Mouse (Mus musculus): Measurements from ENCODE around the gene Mrln. TPM values are rescaled to one million over a fixed set of nuclear protein-coding genes. Genes with fewer than 3 reads are reported as not detected.

The Mrln gene
- polyA plus RNA-seq, 1 experiment from 2014 or later, result 0.38 TPM

DNA sequence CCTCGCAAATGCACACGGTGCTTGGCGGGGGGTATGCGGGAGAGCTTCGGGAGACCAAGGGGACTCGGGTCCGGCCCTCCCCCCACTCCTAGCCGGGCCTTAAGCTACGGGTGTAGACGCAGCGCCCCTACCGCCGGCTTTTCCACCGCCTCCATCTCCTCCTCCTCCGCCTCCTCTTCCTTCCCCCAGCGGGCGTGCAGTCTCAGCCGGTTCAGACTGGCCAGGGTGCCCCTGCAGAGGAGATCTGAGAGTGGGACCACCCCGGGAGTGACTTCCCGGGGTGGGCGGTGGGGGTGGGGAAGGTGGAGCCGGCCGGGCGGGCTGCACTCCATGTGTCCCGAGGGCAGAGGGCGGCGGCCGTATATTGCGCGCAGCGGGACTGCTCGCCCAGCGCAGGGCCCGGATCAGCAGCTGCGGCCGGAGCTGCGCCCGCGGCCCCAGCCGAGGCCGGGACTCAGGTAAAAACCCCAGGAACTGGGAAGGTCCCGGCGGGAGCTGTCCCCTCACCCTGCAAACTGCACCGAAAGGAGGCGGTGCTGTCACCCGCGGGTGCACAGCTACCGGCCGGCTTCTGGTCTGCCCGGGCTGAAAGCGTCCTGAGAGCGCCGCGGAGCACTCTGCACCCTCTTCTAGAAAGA lies 40.6 kb downstream of the Mrln start, which contains the start of gene Slc16a9:
TSS of gene Slc16a9 (plus strand) at position 180 of the 638 bp plus-strand sequence.
- under 1% methylated on average over 49 of the region's 54 CpGs for WGBS (ENCODE audit: insufficient replicate concordance)
- Histone ChIP-seq H3K36me3 (replicated peaks; ENCODE audit: insufficient read depth, low read length) (no peaks in the 10 kb centered on the region), H3K4me2 (ENCODE audit: low read depth, low read length) (peak within 1 kb of the TSS; percentile 80), H3K9ac (replicated peaks) (peak within 1 kb of the TSS; percentile 47), H3K27me3 (ENCODE audit: insufficient read depth, low read length) (peaks cover 26% of the 10 kb centered on the region), H3K9me3 (ENCODE audit: low read length) (no peaks in the 10 kb centered on the region), H3K4me1 (ENCODE audit: insufficient read depth) (peaks cover 12% of the 10 kb centered on the region), H3K4me3 (ENCODE audit: low read depth, low read length) (peak within 1 kb of the TSS; percentile 56), H3K27ac (ENCODE audit: low read depth) (no peak within 1 kb of the TSS)
- ATAC-seq (peak; percentile 55), DNase-seq (peak; percentile 45)
- TF ChIP-seq EP300 (IDR thresholded peaks at IDR 0.05; ENCODE audit: low read depth), result no peak
- TF ChIP-seq CTCF (IDR thresholded peaks at IDR 0.05; ENCODE audit: low read depth), result peak; percentile 40

DNA sequence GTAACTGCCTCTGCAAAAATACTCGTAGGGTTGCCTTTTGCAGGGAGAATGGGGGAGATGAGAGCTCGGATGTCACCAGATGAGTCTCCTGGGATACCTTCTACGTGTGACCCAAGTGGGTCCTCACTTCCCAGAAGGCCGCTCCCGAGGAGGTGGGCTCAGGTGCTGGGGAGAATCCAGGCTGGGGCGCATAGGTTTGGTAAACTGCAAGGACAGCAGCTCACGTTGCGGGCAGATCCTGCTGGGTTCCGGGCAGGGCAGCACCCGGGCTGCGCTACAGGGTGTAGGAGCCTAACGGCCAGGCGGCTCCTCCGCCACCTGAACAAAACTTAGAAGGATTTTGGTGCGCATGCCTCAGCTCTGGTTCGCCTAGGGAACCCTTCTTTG lies 41.1 kb downstream of the Mrln start:
- peak overlapping the region; percentile 47 for H3K9ac ChIP-seq (replicated peaks)
- peaks cover 26% of the 10 kb centered on the region for H3K27me3 ChIP-seq (ENCODE audit: insufficient read depth, low read length)
- ATAC-seq, result peak; percentile 30; the same call in 1 of the 2 replicates
- H3K27ac ChIP-seq (ENCODE audit: low read depth), result no peak overlapping the region
- H3K4me2 ChIP-seq (ENCODE audit: low read depth, low read length), result peak overlapping the region; percentile 80
- no peak for TF ChIP-seq EP300 (IDR thresholded peaks at IDR 0.05; ENCODE audit: low read depth)
- TF ChIP-seq CTCF (IDR thresholded peaks at IDR 0.05; ENCODE audit: low read depth), result no peak
- WGBS (ENCODE audit: insufficient replicate concordance), result 2% methylated on average over 16 of the region's 16 CpGs
- no peak for DNase-seq
- H3K4me3 ChIP-seq (ENCODE audit: low read depth, low read length), result peak overlapping the region; percentile 56
- H3K36me3 ChIP-seq (replicated peaks; ENCODE audit: insufficient read depth, low read length), result no peaks in the 10 kb centered on the region
- H3K9me3 ChIP-seq (ENCODE audit: low read length), result no peaks in the 10 kb centered on the region
- peaks cover 12% of the 10 kb centered on the region for H3K4me1 ChIP-seq (ENCODE audit: insufficient read depth)

DNA sequence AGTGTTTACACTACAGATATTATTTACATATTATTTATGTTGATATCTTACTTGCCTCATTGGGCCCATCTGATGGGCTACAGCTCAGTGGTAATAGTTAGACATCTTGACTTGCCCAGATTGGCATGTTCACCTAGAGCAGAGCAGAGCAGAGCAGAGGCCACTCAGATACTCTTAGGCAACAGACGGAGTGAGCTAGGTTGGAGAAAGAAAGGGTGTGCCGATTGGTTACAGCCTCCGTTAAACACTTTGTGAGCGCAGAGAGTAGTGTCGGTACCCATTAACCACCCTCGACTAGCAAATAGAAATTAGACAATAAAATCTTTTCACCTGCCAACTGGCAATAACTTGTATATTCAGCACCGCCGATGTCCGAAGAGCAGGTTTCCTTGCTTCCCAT lies 41.6 kb downstream of the Mrln start:
- peaks cover 26% of the 10 kb centered on the region for H3K27me3 ChIP-seq (ENCODE audit: insufficient read depth, low read length)

DNA sequence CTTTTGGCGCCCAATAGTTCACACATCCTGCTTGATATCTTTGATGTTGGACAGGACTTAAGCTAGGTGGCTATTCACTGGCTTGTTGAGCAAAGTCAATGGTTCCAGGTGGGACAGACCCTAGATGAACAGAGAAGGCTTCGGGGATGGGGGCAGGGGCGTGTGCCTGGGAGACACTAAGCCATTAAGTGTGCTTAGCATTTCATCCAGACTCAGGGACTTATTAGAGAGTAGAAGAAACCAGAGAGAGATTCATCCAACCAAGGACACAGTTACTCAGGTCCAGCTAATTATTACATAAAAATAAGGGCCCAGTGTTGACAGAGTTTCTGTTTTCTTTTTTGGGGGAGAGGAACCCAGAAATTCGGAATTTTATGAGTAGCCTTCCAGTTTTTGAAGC lies 45.9 kb downstream of the Mrln start:
- TF ChIP-seq EP300 (IDR thresholded peaks at IDR 0.05; ENCODE audit: low read depth) (no peak), CTCF (IDR thresholded peaks at IDR 0.05; ENCODE audit: low read depth) (no peak)
- Histone ChIP-seq H3K4me3 (ENCODE audit: low read depth, low read length) (no peak overlapping the region), H3K4me1 (ENCODE audit: insufficient read depth) (peaks cover 7% of the 10 kb centered on the region), H3K4me2 (ENCODE audit: low read depth, low read length) (no peak overlapping the region), H3K27me3 (ENCODE audit: insufficient read depth, low read length) (peaks cover 13% of the 10 kb centered on the region), H3K27ac (ENCODE audit: low read depth) (no peak overlapping the region), H3K36me3 (replicated peaks; ENCODE audit: insufficient read depth, low read length) (no peaks in the 10 kb centered on the region), H3K9ac (replicated peaks) (no peak overlapping the region), H3K9me3 (ENCODE audit: low read length) (no peaks in the 10 kb centered on the region)
- no peak for ATAC-seq
- 77% methylated on average over 4 of the region's 4 CpGs for WGBS (ENCODE audit: insufficient replicate concordance)
- DNase-seq, result no peak

More for the DNA sequence above, 41.6 kb downstream of the Mrln start:
- H3K4me2 ChIP-seq (ENCODE audit: low read depth, low read length), result peak overlapping the region; percentile 80
- H3K4me1 ChIP-seq (ENCODE audit: insufficient read depth), result peaks cover 12% of the 10 kb centered on the region
- no peaks in the 10 kb centered on the region for H3K36me3 ChIP-seq (replicated peaks; ENCODE audit: insufficient read depth, low read length)
- no peak overlapping the region for H3K27ac ChIP-seq (ENCODE audit: low read depth)
- ATAC-seq (no peak), DNase-seq (no peak)
- TF ChIP-seq EP300 (IDR thresholded peaks at IDR 0.05; ENCODE audit: low read depth), result no peak
- no peak for TF ChIP-seq CTCF (IDR thresholded peaks at IDR 0.05; ENCODE audit: low read depth)
- H3K9ac ChIP-seq (replicated peaks), result no peak overlapping the region
- no peaks in the 10 kb centered on the region for H3K9me3 ChIP-seq (ENCODE audit: low read length)
- WGBS (ENCODE audit: insufficient replicate concordance), result 42% methylated on average over 9 of the region's 9 CpGs
- peak overlapping the region; percentile 56; the same call in 1 of the 2 replicates for H3K4me3 ChIP-seq (ENCODE audit: low read depth, low read length)

DNA sequence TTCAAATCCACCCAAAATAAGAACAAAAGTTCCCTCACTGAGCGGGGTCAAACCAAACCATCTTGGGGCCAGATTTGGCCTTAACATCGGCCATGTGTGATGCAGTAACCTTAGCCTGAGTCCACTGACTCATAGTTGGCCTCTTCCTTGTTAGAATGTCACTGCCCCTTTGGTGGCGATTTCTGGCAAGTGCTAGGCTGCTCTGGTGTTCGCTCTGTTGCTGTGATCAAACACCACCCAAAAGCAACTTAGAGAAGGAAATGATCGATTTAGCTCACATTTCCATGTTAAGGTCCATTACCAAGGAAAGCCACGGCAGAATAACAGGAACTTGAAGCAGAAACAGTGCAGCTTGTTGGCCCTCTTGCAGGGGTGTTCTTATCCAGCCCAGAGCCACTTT lies 46.3 kb downstream of the Mrln start:
- no peaks in the 10 kb centered on the region for H3K36me3 ChIP-seq (replicated peaks; ENCODE audit: insufficient read depth, low read length)
- H3K9ac ChIP-seq (replicated peaks), result no peak overlapping the region
- TF ChIP-seq CTCF (IDR thresholded peaks at IDR 0.05; ENCODE audit: low read depth) (no peak), EP300 (IDR thresholded peaks at IDR 0.05; ENCODE audit: low read depth) (no peak)
- H3K4me3 ChIP-seq (ENCODE audit: low read depth, low read length), result no peak overlapping the region
- no peak overlapping the region for H3K27ac ChIP-seq (ENCODE audit: low read depth)
- no peak for DNase-seq
- no peak for ATAC-seq
- peaks cover 9% of the 10 kb centered on the region for H3K27me3 ChIP-seq (ENCODE audit: insufficient read depth, low read length)
- WGBS (ENCODE audit: insufficient replicate concordance), result 63% methylated on average over 6 of the region's 6 CpGs
- H3K4me2 ChIP-seq (ENCODE audit: low read depth, low read length), result no peak overlapping the region
- no peaks in the 10 kb centered on the region for H3K9me3 ChIP-seq (ENCODE audit: low read length)
- H3K4me1 ChIP-seq (ENCODE audit: insufficient read depth), result peaks cover 3% of the 10 kb centered on the region

DNA sequence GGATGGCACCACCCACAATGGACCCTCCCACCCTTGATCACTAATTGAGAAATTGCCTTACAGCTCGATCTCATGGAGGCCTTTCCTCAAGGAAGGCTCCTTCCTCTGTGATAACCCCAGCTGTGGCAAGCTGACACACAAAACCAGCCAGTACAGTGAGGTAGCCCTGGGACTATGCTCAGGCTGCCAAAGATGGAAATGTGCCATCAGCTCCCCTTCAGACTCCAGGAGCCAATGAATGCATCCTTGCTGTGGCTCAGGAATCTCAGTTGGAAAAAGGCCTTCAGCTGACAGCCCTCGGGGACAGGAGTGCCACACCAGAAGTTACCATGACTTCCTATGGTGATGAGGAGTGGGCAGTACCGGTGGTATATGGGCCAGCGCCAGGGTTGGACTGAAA lies 50.2 kb downstream of the Mrln start:
- H3K36me3 ChIP-seq (replicated peaks; ENCODE audit: insufficient read depth, low read length), result no peaks in the 10 kb centered on the region
- H3K4me3 ChIP-seq (ENCODE audit: low read depth, low read length), result no peak overlapping the region
- no peak overlapping the region for H3K4me2 ChIP-seq (ENCODE audit: low read depth, low read length)
- DNase-seq (no peak), ATAC-seq (no peak)
- H3K4me1 ChIP-seq (ENCODE audit: insufficient read depth), result peaks cover 3% of the 10 kb centered on the region; the same call in 1 of the 2 replicates
- no peaks in the 10 kb centered on the region for H3K27me3 ChIP-seq (ENCODE audit: insufficient read depth, low read length)
- TF ChIP-seq EP300 (IDR thresholded peaks at IDR 0.05; ENCODE audit: low read depth) (no peak), CTCF (IDR thresholded peaks at IDR 0.05; ENCODE audit: low read depth) (no peak)
- WGBS (ENCODE audit: insufficient replicate concordance), result 68% methylated on average over 4 of the region's 4 CpGs
- no peaks in the 10 kb centered on the region for H3K9me3 ChIP-seq (ENCODE audit: low read length)
- H3K27ac ChIP-seq (ENCODE audit: low read depth), result no peak overlapping the region
- no peak overlapping the region for H3K9ac ChIP-seq (replicated peaks)

All from liver, postnatal 0 days (tissue).